Mouse (Mus musculus) adrenal gland, postnatal 25 days (tissue): ENCODE measurements around the gene Rab15. TPM values are rescaled to one million over a fixed set of nuclear protein-coding genes. Genes with fewer than 3 reads are reported as not detected.
"Not testable (repeated sequence)": the region's sequence is repeated elsewhere in the genome, so short reads cannot be mapped to it uniquely, and the experiment has no call there.

ENCODE experiments used
- DNase-seq: peaks from one replicate; pipeline ENCODE4 v3.0.0; 2021; ENCODE audit warnings: mixed read lengths
- long read RNA-seq: library from polyadenylated mRNA; stranded (forward); transcript quantifications from one replicate; pipeline ENCODE4 v2.0.0, GENCODE M21; 2021
- total RNA-seq: library from RNA; stranded (reverse); gene quantifications from 2 replicates; pipeline ENCODE4 v1.2.3, GENCODE M21; 2021

Rab15 gene
- total RNA-seq = 1.6 and 3.3 TPM in 2 replicates
- long read RNA-seq, partial matches to known transcripts = 0 of 4 reads
- long read RNA-seq, other reads (novel, unspliced or antisense) = 1 of 4 reads

DNA sequence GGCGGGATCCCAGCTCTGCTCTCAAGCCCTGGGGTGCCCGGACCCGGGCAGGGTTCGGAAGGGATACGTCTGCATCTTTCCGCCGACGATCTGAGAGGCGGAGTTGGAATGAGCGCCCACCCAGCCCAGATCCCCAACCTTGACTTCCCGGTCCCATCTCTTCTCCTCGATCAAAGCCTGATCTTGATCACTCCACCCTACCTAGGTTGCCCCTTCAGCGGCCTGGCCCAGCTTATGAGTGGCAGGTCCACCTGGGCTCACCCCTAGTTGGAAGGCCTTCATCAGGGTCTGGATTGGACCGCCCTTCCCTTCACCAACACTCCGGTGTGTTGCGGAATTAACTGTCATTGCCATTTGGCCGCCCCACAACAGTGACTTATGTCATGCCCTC, at the start of gene Rab15:
Gene Rab15, minus strand, starts transcription at position 258 of the 391 bp plus-strand sequence.
- DNase-seq = no peak

DNA sequence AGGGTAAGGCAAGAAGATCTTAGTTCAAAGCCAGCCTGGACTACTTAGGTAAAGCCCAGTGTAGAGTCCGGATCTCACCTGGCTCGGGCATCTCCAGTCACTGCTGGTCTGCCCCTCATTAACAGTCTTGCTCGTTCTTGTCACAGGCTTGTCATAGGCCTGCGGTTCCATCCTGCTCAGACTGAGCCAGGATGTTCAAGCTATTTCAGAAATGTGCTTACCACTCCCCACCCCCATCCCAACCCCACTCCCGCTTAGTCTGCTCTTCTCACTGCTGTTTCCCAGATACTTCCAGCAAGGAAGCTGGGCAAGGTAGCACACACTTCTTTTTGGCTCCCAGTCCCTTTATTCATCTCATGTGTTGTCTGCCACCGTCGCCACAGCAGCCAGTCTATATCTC, 46.9 kb upstream of the Rab15 start:
- no peak for DNase-seq

DNA sequence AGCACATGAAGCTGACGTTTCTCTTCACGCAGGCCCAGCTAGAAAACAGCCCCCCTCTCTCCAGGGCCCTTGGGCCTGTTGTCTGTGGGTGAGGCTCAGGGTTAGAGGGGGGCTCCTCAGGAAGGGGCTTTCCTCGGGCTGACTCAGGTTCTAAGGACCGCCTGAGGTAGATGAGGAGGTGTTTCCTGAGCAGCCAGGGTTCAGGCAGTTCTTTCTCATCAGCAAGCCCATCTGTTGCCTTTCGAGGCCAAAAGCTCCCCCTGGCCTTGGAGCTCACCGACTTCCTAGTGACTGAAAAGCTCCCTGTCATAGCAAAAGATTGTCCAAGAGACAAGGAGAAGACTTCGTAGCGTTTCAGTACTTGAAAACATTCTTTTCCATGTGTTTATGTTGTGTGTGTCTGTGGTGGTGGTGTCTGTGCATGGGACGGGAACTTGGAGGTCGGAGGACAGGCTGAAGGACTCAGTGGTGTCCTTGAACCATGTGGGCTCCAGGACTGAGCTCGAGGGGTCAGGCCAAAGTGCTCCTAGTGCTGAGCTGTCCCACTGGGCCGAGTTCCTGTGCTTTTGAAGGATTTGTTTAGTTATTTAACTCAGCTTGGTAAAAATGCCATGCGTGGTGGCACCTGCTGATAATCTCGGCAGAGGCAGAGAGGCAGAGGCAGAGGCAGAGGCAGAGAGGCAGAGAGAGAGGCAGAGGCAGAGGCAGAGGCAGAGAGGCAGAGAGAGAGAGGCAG, 45.9 kb upstream of the Rab15 start:
- no peak for DNase-seq

DNA sequence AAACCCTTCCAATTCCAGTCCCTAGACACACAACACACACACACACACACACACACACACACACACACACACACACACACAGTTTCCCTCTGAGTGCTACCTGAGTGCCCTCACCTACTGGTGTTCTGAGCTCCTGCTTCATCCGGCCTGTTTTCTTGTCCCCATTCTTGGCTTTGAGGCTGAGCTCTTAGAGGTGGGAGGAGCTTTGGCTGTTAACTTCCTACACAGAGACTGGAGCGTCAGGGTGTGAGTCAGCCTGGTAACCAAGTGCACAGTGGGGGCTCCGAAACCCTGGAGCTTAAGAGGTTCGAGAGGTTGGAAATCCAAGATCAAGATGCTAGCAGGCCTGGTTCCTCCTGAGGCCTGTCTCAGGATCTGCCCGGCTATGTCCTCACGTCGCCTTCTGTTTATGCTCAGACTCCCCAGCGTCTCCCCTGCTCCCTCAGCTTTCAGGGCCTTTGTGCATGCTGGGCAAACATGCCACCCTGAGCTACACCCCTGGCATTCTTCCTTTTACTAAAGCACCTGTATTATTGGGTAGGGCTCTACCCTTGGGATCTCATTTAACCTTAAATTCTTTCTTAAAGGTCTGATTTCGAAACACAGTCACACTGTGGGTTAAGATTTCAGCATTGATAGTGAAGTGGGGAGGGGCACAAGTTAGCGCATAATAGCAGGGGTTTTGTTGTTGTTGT, 45.0 kb upstream of the Rab15 start:
- DNase-seq = peak; percentile 37

DNA sequence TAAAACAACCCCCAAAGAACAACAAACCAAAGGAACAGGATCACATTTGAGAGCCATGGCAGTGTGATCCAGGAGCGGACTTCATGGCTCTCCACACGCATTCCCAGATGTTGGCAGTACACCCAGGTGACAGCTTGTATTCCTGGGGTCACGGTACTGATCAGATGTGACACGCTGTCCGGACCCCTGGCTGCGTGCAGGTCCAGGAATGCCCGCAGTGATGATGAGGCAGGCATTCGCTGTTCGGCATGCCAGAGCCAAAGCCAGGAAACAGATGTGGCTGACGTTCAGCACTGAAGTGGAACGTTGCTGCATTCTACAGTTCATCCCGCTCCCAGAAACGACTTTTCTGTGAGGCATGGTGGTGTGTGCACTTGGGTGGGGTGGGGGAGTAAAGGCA, 42.6 kb upstream of the Rab15 start:
- DNase-seq = no peak

DNA sequence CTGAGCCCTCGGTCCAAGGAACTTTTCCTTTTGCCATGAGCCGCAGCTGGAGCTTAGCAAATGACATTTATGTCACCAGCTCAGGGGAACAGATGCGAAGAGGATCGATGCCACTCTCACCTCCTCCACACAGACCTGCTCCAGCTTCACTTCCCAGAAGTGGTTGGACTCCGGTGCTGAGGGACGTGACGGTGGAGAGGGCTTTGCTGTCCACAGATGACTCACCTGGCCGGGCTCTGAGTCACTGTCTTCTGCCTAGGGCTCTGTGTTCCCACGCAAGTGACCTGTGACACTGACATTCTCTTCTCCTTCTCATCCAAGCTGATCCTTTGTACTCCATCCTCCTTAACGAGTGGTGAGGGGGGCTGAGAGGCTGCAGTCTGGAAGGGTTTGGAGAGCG, 40.9 kb upstream of the Rab15 start:
- peak; percentile 57 for DNase-seq

DNA sequence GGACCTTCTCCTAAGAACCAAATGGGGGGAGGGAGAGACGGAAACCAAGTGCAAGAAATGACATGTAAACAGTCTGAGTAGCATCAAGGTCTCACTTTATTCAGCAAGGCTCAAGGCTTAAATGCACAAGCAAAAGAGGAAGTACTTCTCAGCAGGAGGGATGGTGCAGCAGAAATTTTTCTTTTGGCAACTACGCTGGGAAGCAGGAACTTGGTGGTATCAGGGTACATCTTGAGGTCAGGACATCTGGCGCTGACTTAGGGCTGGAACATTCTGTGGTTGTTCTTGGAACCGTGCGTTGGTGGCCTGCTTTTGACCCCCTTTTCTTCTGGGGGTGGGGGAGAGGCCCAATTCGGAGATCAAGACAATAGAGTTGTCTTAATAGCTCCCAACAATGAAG, 36.1 kb upstream of the Rab15 start:
- not testable (repeated sequence) for DNase-seq

DNA sequence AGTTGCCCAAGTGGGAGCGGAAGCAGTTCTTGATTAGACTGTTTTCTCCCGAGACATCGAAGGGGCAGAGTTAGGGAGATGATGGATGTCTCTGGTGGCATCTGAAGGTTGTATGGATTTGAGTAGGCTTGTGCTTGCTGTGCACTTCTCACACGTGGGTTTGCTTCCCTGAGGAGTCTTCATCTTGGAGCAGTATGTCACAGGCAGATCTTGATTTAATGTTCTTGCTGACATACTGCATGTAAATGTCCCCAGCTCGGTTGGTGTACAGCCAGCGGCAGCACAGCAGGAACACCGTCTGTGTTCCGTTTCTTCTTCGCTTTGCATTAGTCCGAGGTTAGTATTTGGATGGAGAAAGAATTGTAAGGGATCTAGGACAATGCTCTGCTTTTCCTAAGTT, 34.4 kb upstream of the Rab15 start:
- no peak for DNase-seq

DNA sequence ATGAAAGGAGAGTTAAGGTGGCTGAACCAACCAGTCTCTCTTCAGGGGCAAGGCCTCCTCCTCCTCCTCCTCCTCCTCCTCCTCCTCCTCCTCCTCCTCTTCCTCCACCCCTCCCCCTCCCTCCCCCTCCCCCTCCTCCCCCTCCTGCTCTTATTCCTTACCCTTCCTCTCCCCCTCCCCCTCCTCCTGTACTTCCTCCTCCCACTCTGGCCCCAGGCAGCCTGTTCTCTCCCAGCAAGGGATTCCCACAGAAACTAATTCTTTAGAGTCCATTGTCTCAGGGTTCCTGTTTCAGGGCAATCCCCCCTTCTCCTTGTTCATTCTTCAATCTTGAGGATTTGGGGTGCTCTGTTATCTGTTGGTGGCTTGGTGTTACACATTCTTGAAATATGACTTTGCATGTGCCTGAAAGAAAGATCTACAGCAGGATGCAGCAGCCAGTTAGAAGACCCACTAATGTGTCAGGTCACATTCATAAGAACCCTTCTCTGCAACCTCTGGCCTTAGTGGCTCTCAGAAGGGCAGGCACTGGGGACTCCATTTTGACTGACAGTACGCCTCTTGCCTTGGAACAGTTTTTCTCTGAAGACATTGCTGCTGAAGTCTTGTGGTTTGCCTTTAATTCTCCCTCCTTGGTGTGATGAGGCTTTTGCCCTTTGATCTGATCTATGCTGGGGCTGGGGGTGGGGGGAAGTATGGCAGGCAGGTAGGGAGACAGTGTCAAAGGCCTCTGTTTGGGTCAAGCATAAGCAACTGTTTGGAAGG, 30.9 kb upstream of the Rab15 start:
- no peak for DNase-seq

DNA sequence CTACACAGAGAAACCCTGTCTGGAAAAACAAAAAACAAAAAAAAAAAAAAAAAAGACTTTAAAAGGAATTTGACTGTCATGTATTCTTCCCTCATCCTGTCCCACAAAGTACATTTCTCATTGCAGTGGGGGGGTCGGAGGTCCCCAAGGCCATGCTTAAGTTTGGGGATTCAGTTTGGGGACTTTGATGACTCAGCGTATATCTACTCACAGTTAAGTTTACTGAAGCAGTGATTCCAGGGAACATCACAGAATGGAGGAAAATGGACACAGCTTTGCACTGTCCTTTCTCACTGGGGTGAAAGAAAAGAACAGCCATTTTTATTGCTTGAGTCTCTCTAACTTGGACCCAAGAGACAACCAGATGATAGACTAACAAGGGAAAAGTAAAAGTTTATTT, 29.7 kb upstream of the Rab15 start:
- DNase-seq = no peak

DNA sequence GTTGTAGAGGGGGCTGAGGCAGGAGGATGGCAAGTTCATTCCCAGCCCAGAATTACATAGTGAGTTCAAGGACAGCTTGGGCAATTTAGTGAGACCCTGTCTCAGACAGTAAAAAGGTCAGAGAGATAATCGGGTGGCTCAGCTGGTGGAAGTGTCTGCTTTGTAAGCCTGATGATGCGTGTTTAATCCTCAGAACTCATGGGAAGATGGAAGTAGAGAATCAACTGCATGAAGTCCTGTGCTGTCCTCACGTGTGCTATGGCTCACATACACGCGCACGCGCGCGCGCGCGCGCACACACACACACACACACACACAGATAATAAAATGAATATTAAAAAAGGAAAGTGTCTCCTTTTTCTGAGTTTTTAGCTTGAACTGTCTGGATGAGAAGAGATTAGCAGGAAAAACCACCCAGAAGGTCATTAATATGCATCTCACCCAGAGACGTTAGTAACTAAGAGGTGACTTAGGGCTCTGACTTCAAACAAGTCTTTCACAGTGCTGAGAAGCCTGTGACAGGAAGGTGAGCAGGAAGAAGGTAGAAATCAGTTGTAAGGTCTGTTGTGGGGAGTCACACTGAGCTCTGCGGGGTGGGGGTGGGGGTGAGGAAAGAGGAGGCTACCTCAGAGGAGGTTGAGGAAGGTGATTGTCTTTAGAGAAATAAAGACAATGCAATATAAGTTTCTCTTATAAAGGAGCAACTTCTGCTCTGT, 21.8 kb upstream of the Rab15 start:
- DNase-seq = no peak

DNA sequence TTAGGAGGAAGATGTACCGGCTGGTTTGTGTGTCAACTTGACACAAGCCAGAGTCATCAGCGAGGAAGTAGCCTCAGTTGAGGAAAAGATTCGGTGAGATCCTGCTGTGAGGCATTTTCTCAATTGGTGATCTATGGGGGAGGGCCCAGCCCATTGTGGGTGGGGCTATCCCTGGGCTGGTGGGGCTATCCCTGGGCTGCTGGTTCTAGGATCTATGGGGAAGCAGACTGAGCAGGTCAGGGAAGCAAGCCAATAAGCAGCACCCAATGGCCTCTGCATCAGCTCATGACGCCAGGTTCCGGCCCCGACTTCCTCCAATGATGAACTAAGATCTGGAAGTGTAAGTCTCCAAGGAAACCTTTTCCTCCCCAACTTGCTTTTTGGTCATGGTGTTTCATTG, 17.4 kb upstream of the Rab15 start:
- no peak for DNase-seq

DNA sequence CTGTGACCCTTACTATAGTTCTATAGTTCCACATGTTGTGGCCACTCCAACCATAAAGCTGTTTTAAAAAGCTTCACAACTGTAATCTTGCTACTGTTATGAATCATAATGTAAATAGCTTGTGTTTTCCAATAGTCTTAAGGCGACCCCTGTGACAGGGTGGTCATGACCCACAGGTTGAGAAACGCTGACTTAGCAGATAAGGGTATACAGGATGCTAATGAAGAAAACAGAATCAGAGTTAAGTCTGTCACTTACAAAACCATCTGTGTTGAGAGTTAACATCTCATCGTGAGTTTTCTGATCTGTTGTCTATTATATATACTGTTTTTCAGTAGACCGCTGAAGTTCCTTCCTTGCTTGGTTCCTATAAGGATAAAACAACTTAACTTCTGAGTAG, 16.6 kb upstream of the Rab15 start:
- DNase-seq = no peak

DNA sequence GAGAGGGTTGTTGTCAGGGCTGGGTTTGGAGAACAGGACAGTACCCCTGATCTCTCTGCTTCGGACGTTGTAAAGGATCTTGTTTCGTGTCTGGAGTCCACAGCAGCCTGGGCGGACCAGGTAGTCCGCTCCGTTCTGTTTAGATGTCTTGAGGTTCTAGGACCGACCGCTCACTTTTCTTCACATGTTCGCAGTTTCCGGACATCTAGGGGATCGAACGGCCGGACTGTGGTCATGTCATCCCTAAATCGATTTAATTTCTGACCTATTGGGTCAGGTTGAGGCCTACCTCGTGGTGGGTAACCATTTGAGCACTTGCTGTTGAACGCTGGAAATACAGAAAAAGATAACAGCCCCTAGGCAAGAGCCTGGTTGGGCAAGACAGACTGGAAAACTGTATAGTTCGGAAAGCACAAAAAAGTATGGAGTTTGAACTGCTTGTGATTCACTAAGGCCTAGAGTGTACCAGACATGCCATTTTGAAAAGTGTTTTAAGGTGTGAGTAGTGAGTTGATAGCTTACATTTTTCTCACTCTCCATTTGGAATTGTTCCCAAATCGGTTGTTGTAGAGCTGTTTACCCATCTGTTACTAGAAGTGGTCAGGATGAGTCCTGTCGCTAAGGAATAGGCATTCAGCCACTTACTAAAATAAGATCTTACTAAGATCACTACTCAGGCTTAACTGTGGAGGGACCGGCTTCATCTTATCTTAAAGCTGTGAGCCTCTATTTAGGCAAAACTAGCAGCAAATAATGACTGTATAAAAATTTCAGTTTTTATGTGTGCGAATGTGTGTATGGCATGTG, 15.3 kb upstream of the Rab15 start:
- DNase-seq = no peak

DNA sequence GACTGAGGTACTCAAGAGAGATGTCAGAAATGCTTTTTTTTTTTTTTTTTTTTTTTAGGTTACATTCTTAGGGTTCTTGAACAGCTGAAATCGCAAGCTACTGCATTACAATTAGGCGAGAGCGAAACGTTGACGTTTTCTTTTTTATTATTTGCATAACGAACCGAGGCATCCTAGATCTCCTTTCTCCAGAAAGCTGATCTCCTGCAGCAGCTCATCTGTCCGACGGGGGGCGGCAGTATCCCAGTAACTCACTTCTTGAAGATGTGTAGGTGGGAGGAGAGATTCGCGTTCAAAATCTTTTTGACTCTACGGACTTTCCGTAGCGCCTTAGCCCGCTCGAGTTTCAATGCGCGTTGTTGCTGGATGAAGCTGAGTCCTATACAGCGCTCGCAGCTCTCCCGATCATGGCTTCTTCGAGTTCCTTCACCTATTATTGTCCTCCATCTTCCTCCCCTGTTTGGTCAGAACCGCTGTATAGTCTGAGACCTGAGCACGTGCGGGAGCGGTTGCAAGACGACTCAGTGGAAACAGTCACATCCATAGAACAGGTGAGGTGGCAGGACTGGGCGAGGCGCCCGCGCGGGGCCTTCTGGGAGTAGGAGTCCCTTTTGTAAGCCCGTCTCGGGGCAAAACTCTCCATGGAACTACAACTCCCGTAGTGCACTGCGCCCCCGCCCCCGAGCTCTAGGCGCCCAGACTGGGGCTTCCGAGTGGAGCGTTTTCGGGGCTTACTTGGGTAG, 14.6 kb upstream of the Rab15 start:
- peak; percentile 98 for DNase-seq

DNA sequence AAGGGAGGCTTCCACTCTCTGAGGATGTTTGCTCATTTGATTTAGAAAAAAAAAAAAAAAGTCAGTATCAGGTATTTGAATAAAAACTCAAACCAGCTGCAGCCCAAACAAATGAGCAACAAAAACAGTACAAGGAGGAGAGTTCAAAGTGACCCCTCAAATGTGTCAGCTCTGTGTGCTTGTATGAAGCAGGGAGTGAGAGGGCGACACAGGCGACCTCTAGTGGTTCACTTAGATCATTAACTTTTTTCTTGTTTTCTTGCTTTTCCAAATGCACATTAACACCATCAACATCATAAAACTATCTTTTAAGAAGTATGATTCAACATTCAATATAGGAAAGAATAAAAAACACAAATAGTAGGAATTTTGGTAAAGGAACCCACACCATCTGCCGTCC, 10.0 kb upstream of the Rab15 start:
- DNase-seq = no peak

DNA sequence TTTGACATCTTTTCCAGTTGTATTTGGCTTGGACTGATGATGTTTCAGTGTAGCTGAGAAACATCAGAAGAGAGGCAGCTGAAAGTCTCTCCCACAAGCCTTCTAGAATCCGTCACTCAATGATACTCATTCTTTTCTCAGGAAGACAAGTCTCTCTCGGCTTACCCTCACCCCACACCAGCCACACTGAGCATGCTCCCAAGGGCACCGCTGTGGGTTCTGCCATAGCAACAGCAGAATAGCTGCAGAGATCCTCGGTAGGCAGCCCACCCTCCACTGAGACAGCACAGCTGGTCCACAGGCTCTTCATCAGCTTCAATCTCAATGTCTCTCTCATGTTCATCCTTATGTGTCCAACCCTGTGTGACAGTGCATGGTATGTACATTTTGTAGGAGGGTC, 2.6 kb upstream of the Rab15 start:
- no peak for DNase-seq

DNA sequence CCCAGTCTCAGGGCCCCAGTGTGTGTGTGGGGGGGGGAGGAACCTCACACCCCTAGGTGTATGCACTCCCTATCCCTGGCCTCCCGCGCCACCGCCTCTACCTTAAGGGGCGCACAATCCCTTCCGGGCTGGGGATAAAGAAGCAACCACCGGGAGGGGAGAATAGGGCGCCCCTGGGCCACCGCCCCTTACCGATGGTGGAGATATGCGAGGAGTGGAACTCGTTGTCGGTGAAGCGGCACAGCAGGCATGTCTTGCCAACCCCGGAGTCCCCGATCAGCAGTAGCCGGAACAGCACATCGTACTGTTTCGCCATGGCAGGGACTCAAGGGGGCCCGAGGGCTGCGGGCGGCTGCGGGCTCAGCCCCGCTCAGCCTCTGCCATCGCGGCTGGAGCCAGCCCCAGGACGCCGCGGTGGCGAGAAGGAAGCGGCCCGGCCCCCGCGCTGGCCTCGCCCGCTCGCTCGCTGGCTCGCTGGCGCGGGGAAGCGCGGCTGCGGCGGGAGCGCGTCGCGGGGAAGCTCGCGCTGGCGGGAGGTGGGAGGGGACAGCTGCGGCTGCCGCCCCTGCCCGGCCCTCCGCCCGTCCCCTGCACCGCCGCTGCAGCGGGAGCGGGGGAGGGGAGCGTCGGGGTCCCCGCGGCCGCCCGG, 582 bp downstream of the Rab15 start:
- peak; percentile 48 for DNase-seq

DNA sequence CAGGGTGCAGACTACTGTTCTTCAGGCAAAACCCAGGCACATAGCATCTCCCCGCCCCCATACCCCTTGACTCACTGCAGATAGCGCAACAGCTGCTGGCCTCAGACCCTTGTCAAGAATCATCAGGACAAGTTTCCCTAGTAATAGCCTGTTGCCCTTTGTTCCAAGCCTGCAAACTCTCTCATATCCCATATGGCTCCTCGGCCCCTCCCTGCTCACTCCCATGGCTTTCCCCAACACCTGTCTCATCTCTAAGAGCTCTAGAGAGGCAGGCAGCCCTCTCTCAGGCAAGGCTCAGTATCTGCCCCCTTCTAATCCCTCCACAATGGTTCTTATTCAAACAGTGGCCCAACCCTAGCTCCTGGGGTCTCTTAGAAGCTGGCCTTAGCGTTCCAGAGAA, 2.1 kb downstream of the Rab15 start:
- no peak for DNase-seq

DNA sequence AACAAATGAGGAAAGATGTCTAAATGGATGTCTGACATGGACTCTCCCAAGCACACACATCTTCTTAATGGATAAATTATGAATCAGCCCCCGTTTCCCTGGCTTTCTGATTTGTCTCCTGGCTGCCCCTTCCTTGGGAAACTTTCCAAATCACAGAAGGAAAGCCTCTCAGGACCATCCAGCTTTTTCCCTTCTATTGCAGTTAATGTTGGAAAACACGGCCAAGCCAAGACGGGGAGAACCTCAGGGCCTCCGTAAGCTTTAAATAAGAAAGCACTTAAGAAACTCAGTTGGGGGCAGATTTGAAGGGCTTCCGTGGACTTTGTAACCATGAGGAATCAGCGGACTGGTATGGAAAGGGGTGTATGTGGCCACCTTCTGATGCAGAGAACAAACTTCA, 2.9 kb downstream of the Rab15 start:
- no peak for DNase-seq
